Mouse (Mus musculus) heart, embryonic 15.5 days (tissue): ENCODE results near the gene Trim52. TPM values are rescaled to one million over a fixed set of nuclear protein-coding genes. Genes with fewer than 3 reads are reported as not detected.
"Not testable (repeated sequence)": the region's sequence is repeated elsewhere in the genome, so short reads cannot be mapped to it uniquely, and the experiment has no call there.

Source experiments
- ATAC-seq: fragments of 200-750 bp; cut with Nextera tagmentation; replicated peaks from 2 replicates; pipeline ENCODE4 v1.8.0; 2017; ENCODE audit warnings: low read depth, moderate TSS enrichment; ENCODE audit not compliant: insufficient number of reproducible peaks, insufficient read depth, low FRiP score
- H3K27ac ChIP-seq: fragments of 300-500 bp; sonication (generic); 2 replicates; pipeline ENCODE4 v1.5.1; 2015; ENCODE audit warnings: mild to moderate bottlenecking, inconsistent platforms
- H3K27me3 ChIP-seq: fragments of 300-500 bp; sonication (generic); 2 replicates; pipeline ENCODE4 v1.6.1; 2015; ENCODE audit warnings: inconsistent platforms
- H3K36me3 ChIP-seq: fragments of 300-500 bp; sonication (generic); 2 replicates; pipeline ENCODE4 v1.6.1; 2015; ENCODE audit warnings: mild to moderate bottlenecking, inconsistent platforms
- H3K4me1 ChIP-seq: fragments of 300-500 bp; sonication (generic); replicated peaks from 2 replicates; pipeline ENCODE4 v1.6.1; 2015; ENCODE audit warnings: inconsistent platforms
- H3K4me2 ChIP-seq: fragments of 300-500 bp; sonication (generic); 2 replicates; pipeline ENCODE4 v1.6.1; 2015; ENCODE audit warnings: inconsistent platforms, mild to moderate bottlenecking, moderate library complexity
- H3K4me3 ChIP-seq: fragments of 300-500 bp; sonication (generic); 2 replicates; pipeline ENCODE4 v1.5.1; 2015; ENCODE audit warnings: mild to moderate bottlenecking, inconsistent platforms
- H3K9ac ChIP-seq: fragments of 300-500 bp; sonication (generic); 2 replicates; pipeline ENCODE4 v1.6.1; 2015; ENCODE audit warnings: mild to moderate bottlenecking, inconsistent platforms
- H3K9me3 ChIP-seq: fragments of 300-500 bp; sonication (generic); replicated peaks from 2 replicates; pipeline ENCODE4 v1.6.1; 2016; ENCODE audit warnings: inconsistent platforms
- WGBS: fragments of 180-500 bp; shearing (Covaris S2); methylation state at CpG from one replicate; pipeline ENCODE4 v1.1.7; 2015; ENCODE audit warnings: mixed read lengths; 5-methylcytosine and 5-hydroxymethylcytosine counted together
- polyA plus RNA-seq: library from polyadenylated mRNA; unstranded; fragments of >200 nt; fragmentation: Nextera tagmentation; extraction: Ambion mirVana; gene quantifications from 2 replicates; pipeline ENCODE4 v1.2.1, GENCODE M21; 2015

Gene Trim52
- polyA plus RNA-seq, 1 experiment from 2014 or later = not detected

DNA sequence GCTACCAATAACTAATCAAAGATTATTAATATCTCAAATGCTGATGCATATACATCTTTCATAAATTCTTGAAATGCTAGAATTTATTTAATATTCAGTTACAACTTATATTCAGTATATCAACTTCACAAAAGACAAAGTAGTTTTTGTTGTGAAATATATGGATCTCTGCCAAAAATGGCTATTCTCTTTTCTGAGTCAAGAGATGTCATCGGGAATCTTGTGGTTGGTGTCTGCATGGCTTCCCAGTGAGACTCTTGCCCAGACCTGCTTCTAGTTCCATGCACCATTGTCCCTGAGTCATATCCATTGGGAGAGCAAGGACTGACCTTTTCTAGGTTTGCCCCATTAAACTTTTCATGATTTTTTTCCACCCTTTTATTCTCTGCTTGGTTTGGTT, 50.5 kb downstream of the Trim52 start:
- no peak overlapping the region for H3K4me2 ChIP-seq
- ATAC-seq = no peak
- 64% methylated on average over 1 of the region's 1 CpGs for WGBS

DNA sequence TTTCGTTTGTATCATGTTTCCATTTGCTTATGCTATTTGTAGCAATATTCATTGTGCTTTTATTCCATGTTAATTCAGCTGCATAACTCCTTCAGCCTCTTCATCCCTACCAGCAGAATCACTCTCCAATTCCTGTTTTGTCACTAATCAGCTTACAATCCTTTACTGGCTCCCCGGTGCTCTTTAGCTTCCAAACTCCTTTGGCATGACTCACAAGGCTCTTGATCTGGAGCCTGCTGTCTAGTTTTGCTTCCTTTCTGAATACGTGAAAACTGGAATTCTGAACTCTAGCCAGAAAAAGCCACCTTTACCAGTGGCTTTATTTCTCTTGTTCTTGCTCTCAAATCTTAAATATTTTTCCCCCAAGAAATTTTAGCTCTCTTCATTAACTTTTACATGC, 56.3 kb downstream of the Trim52 start:
- no peak overlapping the region for H3K9ac ChIP-seq
- no peak for ATAC-seq
- no peaks in the 10 kb centered on the region for H3K36me3 ChIP-seq
- no peaks in the 10 kb centered on the region for H3K27me3 ChIP-seq
- H3K4me3 ChIP-seq = no peak overlapping the region
- no peaks in the 10 kb centered on the region for H3K9me3 ChIP-seq
- H3K4me1 ChIP-seq = no peaks in the 10 kb centered on the region
- WGBS = 34% methylated on average over 3 of the region's 3 CpGs
- no peak overlapping the region for H3K4me2 ChIP-seq
- no peak overlapping the region for H3K27ac ChIP-seq

More for the DNA sequence above, 50.5 kb downstream of the Trim52 start:
- Histone ChIP-seq H3K36me3 (no peaks in the 10 kb centered on the region), H3K27me3 (no peaks in the 10 kb centered on the region), H3K27ac (no peak overlapping the region), H3K9me3 (no peaks in the 10 kb centered on the region), H3K4me1 (no peaks in the 10 kb centered on the region), H3K4me3 (no peak overlapping the region), H3K9ac (no peak overlapping the region)

DNA sequence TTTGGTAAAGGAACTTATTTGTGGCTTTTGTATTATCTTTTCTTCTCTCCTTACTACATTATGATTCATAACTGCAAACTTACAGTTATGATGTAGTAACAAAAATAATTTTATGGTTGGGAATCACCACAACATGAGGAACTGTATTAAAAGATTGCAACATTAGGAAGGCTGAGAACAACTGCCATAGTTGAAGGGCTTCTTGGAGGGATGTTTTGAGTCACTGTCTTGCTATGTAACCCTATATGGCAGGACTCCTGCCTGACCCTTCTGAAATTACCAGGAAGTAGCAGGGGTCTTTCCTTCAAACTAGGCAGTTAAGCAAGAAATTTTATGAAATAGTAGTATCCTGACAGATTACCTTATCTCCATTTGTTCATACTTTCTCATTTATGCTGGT, 57.2 kb downstream of the Trim52 start:
- Histone ChIP-seq H3K27me3 (no peaks in the 10 kb centered on the region), H3K4me3 (no peak overlapping the region), H3K27ac (no peak overlapping the region), H3K9me3 (no peaks in the 10 kb centered on the region), H3K4me2 (no peak overlapping the region), H3K36me3 (no peaks in the 10 kb centered on the region), H3K4me1 (no peaks in the 10 kb centered on the region), H3K9ac (no peak overlapping the region)
- ATAC-seq = no peak

DNA sequence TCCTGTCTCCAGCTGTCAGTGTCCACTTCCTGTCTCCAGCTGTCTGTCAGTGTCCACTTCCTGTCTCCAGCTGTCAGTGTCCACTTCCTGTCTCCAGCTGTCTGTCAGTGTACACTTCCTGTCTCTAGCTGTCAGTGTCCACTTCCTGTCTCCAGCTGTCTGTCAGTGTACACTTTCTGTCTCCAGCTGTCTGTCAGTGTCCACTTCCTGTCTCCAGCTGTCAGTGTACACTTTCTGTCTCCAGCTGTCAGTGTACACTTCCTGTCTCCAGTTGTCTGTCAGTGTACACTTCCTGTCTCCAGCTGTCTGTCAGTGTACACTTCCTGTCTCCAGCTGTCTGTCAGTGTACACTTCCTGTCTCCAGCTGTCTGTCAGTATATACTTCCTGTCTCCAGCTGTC, 57.9 kb downstream of the Trim52 start:
- H3K4me3 ChIP-seq, H3K27ac ChIP-seq, H3K4me2 ChIP-seq, H3K27me3 ChIP-seq, H3K9ac ChIP-seq, ATAC-seq, H3K36me3 ChIP-seq, H3K9me3 ChIP-seq, H3K4me1 ChIP-seq: not testable (repeated sequence)

DNA sequence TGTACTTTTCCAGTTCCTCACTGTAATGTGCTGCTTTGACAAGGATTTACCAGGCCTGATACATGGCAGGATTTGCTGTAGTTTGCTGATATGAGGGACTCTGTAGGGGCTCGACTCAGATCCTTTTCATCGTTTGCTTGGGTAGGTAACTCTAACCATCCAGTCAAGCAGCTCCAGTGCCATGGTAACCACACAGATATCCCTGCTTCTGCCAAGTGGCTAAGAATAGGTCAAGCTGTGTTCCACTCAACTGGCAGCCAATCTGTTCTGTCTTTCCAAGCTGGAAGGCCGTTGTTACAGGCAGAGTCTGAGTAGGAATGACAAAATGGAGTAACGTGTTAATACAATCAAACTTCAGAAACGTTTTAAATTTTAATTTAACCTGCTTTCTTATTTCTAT, 70.9 kb downstream of the Trim52 start:
- Histone ChIP-seq H3K27me3 (no peaks in the 10 kb centered on the region), H3K4me2 (no peak overlapping the region), H3K9ac (no peak overlapping the region), H3K4me3 (no peak overlapping the region), H3K36me3 (no peaks in the 10 kb centered on the region), H3K9me3 (no peaks in the 10 kb centered on the region), H3K27ac (no peak overlapping the region), H3K4me1 (no peaks in the 10 kb centered on the region)
- 0 out of 2 replicates have a peak, but pooled peaks have one; percentile 14 for ATAC-seq
- WGBS = 44% methylated on average over 5 of the region's 5 CpGs

DNA sequence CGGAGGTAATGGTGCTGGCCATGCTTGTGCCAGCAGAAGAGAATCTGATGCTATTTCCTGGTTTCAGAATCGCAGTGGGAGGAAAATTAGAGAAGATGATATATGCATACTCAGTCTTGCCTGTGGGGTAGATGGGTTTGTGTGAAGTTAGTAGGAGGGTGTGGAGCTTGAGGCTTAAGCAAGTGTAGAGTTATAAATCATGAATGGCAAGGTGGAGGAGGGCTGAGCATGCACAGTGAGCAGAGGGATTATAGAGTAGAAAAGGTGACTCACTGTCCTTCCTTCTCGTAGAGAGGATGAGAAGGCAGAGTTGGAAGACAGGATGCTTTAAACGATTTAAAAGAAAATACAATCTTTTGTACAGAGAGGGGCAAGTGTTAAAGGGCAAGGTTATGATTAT, 72.2 kb downstream of the Trim52 start:
- no peaks in the 10 kb centered on the region for H3K27me3 ChIP-seq
- no peak overlapping the region for H3K9ac ChIP-seq
- 79% methylated on average over 4 of the region's 4 CpGs for WGBS
- H3K27ac ChIP-seq = no peak overlapping the region
- no peaks in the 10 kb centered on the region for H3K9me3 ChIP-seq
- no peaks in the 10 kb centered on the region for H3K4me1 ChIP-seq
- ATAC-seq = no peak
- H3K36me3 ChIP-seq = no peaks in the 10 kb centered on the region
- H3K4me3 ChIP-seq = no peak overlapping the region
- no peak overlapping the region for H3K4me2 ChIP-seq

DNA sequence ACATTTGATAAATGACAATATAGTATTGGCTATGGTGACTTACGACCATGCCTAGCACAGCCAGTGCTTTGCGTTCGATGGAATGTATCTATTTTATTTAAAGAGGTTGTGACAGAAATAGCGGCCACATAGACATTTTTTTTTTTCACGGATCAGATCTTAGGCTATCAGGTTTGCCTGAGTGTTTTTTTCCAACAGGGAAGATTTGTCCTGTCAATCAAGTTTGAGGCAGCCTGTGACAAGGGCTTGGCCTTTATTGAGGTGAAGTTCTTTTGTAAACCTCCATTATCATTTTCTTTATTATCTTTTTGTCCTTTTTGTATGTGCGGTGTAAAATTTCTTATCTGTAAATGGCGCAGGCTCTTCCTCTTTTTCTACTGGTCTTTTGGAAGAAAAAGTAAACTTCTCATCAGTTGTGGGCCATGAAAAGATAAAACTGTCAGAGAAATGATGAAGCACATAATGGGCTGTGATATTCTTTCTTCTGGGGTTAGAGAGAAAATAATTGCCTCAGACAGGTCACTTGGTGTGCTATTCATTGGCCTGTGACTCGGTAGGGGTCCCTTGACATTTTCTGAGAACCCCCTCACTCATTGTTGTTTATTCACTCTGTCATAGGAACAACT, 73.2 kb downstream of the Trim52 start:
- Histone ChIP-seq H3K4me1 (no peaks in the 10 kb centered on the region), H3K9ac (no peak overlapping the region), H3K27me3 (no peaks in the 10 kb centered on the region), H3K27ac (no peak overlapping the region), H3K36me3 (no peaks in the 10 kb centered on the region), H3K9me3 (no peaks in the 10 kb centered on the region), H3K4me3 (no peak overlapping the region), H3K4me2 (no peak overlapping the region)
- 49% methylated on average over 8 of the region's 8 CpGs for WGBS
- ATAC-seq = no peak

DNA sequence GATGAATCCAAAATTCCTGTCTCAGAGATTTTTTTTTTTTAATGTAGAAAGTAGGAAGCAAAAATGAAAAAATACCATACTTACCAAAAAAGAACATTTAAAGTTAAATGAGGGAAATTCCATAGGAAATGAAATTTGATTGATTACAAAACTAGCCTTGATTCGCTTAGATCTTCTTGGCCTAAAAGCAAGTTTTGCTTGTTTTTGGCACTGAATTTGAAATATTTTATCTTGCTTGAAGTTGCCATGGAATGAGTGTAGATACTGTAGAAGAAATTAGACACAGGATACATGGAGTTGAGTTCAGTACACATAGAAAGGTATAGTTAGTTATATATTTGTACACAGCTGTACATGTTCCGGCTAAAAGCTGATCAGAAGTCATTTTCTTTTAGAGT, 73.7 kb downstream of the Trim52 start:
- no peaks in the 10 kb centered on the region for H3K27me3 ChIP-seq
- no peaks in the 10 kb centered on the region for H3K36me3 ChIP-seq
- H3K4me2 ChIP-seq = no peak overlapping the region
- H3K4me1 ChIP-seq = no peaks in the 10 kb centered on the region
- H3K9ac ChIP-seq = no peak overlapping the region
- WGBS = 70% methylated on average over 2 of the region's 2 CpGs
- no peak overlapping the region for H3K27ac ChIP-seq
- no peak overlapping the region for H3K4me3 ChIP-seq
- no peak for ATAC-seq
- no peaks in the 10 kb centered on the region for H3K9me3 ChIP-seq

DNA sequence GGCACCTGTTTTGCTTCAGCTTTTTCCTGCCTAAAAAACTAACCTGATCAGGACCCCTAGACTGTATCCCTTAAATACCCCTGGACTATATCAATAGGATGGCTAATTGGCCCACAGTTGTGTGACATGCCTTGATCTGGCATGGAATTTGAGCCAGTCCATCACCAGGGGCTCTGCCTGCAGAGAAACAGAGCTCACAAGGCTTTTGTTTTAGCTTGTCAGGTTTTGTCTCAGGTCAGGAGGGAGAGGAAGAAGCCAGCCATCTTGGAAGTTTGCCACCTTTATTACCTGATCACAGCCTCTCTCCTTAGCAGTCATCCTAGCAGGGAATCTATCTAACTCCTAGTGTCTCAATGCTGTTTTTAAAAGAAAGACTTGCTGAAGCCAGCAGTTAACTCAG, 74.6 kb downstream of the Trim52 start:
- H3K27ac ChIP-seq = no peak overlapping the region
- ATAC-seq = no peak
- no peaks in the 10 kb centered on the region for H3K36me3 ChIP-seq
- no peaks in the 10 kb centered on the region for H3K4me1 ChIP-seq
- no peak overlapping the region for H3K4me3 ChIP-seq
- no peak overlapping the region for H3K4me2 ChIP-seq
- H3K9me3 ChIP-seq = no peaks in the 10 kb centered on the region
- no peak overlapping the region for H3K9ac ChIP-seq
- no peaks in the 10 kb centered on the region for H3K27me3 ChIP-seq

DNA sequence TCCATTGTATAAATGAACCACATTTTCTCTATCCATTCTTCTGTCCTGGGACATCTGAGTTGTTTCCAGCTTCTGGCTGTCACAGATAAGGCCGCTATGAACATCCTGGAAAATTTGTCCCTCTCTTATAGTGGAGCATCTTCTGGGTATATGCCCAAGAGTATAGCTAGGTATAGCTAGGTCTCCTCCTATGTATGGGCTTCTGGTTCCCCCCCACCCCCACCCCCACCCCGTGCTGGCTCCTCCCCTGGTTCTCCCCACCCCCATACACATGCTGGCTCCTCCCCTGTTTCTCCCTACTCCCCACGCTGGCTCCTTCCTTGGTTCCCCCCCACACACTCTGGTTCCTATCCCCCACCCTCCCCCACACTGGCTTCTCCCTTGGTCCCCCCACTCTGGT, 78.0 kb downstream of the Trim52 start:
- Histone ChIP-seq H3K9me3 (no peaks in the 10 kb centered on the region), H3K9ac (no peak overlapping the region), H3K27ac (no peak overlapping the region), H3K4me1 (peaks cover 2% of the 10 kb centered on the region; the same call in 1 of the 2 replicates), H3K36me3 (no peaks in the 10 kb centered on the region), H3K27me3 (no peaks in the 10 kb centered on the region), H3K4me2 (no peak overlapping the region), H3K4me3 (no peak overlapping the region)
- WGBS = 76% methylated on average over 3 of the region's 3 CpGs
- no peak for ATAC-seq
